Mouse (Mus musculus) limb, embryonic 12.5 days (tissue): ENCODE data around the gene Olfr368. TPM values are rescaled to one million over a fixed set of nuclear protein-coding genes. Genes with fewer than 3 reads are reported as not detected.

Experiments
- polyA plus RNA-seq: library from polyadenylated mRNA; unstranded; fragments of >200 nt; fragmentation: Nextera tagmentation; extraction: Ambion mirVana; gene quantifications from 2 replicates; pipeline ENCODE4 v1.2.1, GENCODE M21; 2016

Olfr368 gene
- polyA plus RNA-seq, 1 experiment from 2014 or later: not detected

Other genes with a start within 250 kb of the Olfr368 start
- not detected in 2 replicates for gene Olfr361, start 237.2 kb upstream of the Olfr368 start, polyA plus RNA-seq
- not detected in 2 replicates for gene Olfr362, start 208.6 kb upstream of the Olfr368 start, polyA plus RNA-seq
- not detected in 2 replicates for gene Olfr364-ps1, start 187.2 kb upstream of the Olfr368 start, polyA plus RNA-seq
- not detected in 2 replicates for gene Olfr365, start 138.3 kb upstream of the Olfr368 start, polyA plus RNA-seq
- not detected in 2 replicates for gene Olfr366, start 114.9 kb upstream of the Olfr368 start, polyA plus RNA-seq
- 48.1 and 50.5 TPM in 2 replicates for gene Pdcl, start 32.8 kb downstream of the Olfr368 start, polyA plus RNA-seq
- gene Rc3h2, start 96.4 kb downstream of the Olfr368 start, polyA plus RNA-seq: 22.2 and 25.6 TPM in 2 replicates
- gene Zbtb26, start 116.6 kb downstream of the Olfr368 start, polyA plus RNA-seq: 11.4 and 12.1 TPM in 2 replicates
- gene Zbtb6, start 116.7 kb downstream of the Olfr368 start, polyA plus RNA-seq: 7.9 and 8.7 TPM in 2 replicates
- gene Rabgap1, start 116.8 kb downstream of the Olfr368 start, polyA plus RNA-seq: 55.6 and 59.8 TPM in 2 replicates
- gene Gpr21, start 189.8 kb downstream of the Olfr368 start, polyA plus RNA-seq: 2.0 and 2.1 TPM in 2 replicates